Mouse (Mus musculus): ENCODE results near the gene Pou2af1. TPM values are rescaled to one million over a fixed set of nuclear protein-coding genes. Genes with fewer than 3 reads are reported as not detected.

The Pou2af1 gene
- polyA plus RNA-seq, 1 experiment: 30.5 TPM

DNA sequence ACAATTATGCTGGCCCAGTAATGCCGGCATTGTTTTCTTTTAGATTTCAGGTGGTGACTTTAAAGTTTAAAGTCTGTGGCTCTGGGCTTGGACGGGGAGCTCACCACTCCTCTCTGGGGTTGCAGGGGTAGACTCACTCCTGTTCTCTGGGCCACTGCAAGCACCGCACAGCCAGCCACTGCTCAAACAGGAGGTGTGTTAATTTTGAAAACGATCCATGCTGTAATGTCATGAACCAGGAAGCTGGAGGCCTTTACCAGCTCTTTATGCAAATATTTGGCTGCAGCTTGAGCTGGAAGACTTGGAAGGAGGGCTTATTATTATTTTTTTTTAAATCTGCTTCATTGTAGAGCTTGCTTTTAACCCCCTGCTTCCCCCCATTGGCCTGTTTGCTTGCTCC lies 61.2 kb downstream of the Pou2af1 start:
- H3K4me3 ChIP-seq (replicated peaks; ENCODE audit: control insufficient read depth, low read depth, low read length): no peak overlapping the region
- no peak for TF ChIP-seq POLR2A (IDR thresholded peaks at IDR 0.05; ENCODE audit: borderline replicate concordance, control insufficient read depth, low read depth, low read length)
- TF ChIP-seq CTCF (IDR thresholded peaks at IDR 0.05; ENCODE audit: control insufficient read depth, insufficient read depth, low read length): no peak
- no peaks in the 10 kb centered on the region for H3K4me1 ChIP-seq (ENCODE audit: control insufficient read depth, insufficient read depth, low read length)
- no peak overlapping the region for H3K27ac ChIP-seq (ENCODE audit: control insufficient read depth, insufficient read depth, low read depth, low read length, poor library complexity)
- 35% methylated on average over 4 of the region's 4 CpGs for WGBS

DNA sequence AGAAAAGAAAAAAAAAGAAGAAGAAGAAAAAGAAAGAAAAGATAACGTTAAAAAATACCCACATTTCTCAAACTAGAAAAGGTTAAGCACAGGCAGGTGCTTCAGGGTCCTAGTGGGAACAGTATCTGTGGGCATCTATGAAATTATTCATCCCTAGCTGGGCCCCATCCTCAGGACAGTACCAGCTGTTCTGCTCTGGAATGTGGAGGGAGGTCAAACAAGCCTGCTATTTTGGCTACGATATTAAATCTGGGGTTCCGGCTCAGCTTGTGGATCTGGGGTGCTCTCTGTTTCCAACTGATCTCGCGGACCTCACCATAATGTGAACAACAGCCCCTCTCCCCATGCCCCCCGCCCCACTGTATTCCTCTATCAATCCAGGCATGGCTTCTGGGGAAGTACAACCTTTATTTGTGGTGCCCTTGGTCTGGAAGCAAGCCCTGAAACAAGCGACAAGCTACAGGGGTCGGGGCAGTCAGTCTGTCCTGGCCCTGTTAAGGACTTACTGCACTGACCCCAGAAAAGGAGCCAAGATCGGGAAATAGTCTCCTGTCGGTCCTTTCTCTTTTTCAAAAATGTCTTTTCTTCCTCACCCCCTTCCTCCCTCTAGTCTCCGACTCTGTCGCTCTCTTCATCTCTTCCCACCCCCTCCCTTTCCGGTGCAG lies 64.5 kb downstream of the Pou2af1 start:
- Histone ChIP-seq H3K4me1 (ENCODE audit: control insufficient read depth, insufficient read depth, low read length) (no peaks in the 10 kb centered on the region), H3K4me3 (replicated peaks; ENCODE audit: control insufficient read depth, low read depth, low read length) (no peak overlapping the region), H3K27ac (ENCODE audit: control insufficient read depth, insufficient read depth, low read depth, low read length, poor library complexity) (no peak overlapping the region)
- 27% methylated on average over 13 of the region's 13 CpGs for WGBS
- no peak for TF ChIP-seq CTCF (IDR thresholded peaks at IDR 0.05; ENCODE audit: control insufficient read depth, insufficient read depth, low read length)
- no peak for TF ChIP-seq POLR2A (IDR thresholded peaks at IDR 0.05; ENCODE audit: borderline replicate concordance, control insufficient read depth, low read depth, low read length)

DNA sequence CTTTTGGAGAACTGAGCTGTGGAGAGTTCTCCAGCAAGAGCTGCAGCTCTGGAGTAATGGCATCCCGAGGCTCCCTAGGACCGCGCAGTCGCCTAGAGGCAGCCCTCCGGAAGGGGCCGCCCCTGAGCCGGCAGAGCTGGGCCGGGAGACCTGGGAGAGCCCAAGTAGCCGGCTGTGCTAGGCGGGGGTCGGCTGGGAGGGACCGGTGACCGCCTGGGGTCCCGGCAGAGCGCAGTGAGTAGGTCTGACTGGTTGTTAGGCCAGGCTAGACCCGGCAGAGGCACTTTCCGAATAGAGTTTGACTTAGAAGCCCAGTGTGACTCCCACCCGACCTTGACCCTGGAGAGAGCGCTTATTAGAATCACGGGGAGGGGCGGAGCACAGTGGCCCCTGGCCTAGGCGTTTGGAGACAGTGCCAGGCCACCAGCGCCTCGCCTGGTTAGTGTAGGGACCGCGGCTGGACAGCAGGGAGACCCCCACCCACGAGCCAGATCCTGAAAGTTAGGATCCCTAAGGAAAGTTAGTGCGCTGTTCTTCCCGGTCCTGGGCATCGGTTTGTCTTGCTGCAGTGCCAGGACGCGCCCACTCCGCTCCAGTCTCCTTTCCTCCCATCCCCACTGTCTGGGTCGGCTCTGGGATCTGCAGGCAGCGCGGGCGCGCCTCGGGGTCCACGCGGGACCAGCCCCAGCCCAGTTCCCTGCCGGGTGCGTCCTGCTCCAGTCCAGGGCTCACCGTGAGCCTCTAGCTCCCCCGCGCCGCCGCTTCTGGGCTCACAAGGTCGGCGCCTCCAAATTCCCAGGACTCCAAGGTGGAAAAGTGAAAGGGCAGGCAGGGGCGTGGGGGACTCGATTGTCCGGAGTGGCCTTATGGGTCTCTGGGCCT lies 65.2 kb downstream of the Pou2af1 start, which contains the start of gene Colca2:
Gene Colca2, minus strand, starts transcription at position 70 of the 882 bp plus-strand sequence.
- H3K4me1 ChIP-seq (ENCODE audit: control insufficient read depth, insufficient read depth, low read length): no peaks in the 10 kb centered on the region
- 9% methylated on average over 53 of the region's 53 CpGs for WGBS
- no peak within 1 kb of the TSS for H3K27ac ChIP-seq (ENCODE audit: control insufficient read depth, insufficient read depth, low read depth, low read length, poor library complexity)
- H3K4me3 ChIP-seq (replicated peaks; ENCODE audit: control insufficient read depth, low read depth, low read length): no peak within 1 kb of the TSS
- no peak for TF ChIP-seq CTCF (IDR thresholded peaks at IDR 0.05; ENCODE audit: control insufficient read depth, insufficient read depth, low read length)

DNA sequence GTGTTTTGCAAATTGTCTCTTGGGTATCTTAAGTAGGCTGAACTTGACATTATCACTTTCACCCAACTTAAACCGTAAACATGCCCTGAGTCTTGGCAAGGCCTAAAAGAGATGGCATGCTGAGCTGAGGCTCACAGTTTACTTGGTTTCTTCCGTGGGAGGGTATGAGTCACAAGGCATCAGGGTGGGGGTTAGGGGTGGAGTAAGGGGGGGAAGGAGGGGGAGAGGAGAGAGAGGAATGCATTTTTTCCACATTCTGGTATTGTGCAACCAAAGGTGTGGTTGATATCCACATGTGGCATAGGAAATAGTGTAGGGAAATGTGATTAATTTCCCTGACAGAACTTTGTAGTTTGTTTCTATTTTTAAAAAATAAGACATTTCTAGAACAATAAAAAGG lies 72.6 kb downstream of the Pou2af1 start:
- Histone ChIP-seq H3K27ac (ENCODE audit: control insufficient read depth, insufficient read depth, low read depth, low read length, poor library complexity) (no peak overlapping the region), H3K4me1 (ENCODE audit: control insufficient read depth, insufficient read depth, low read length) (no peaks in the 10 kb centered on the region), H3K4me3 (replicated peaks; ENCODE audit: control insufficient read depth, low read depth, low read length) (no peak overlapping the region)
- 44% methylated on average over 2 of the region's 2 CpGs for WGBS
- TF ChIP-seq CTCF (IDR thresholded peaks at IDR 0.05; ENCODE audit: control insufficient read depth, insufficient read depth, low read length) (no peak), POLR2A (IDR thresholded peaks at IDR 0.05; ENCODE audit: borderline replicate concordance, control insufficient read depth, low read depth, low read length) (no peak)

Other genes with a start within 250 kb of the Pou2af1 start
- 11.7 and 17.3 TPM in 2 replicates for gene Sik2, start 204.6 kb upstream of the Pou2af1 start, polyA plus RNA-seq (2011; ENCODE audit: insufficient read depth, insufficient read length, low replicate concordance, missing spikeins)
- not detected in 2 replicates for gene Btg4, start 152.8 kb upstream of the Pou2af1 start, polyA plus RNA-seq (2011; ENCODE audit: insufficient read depth, insufficient read length, low replicate concordance, missing spikeins)
- 2.6 and 4.5 TPM in 2 replicates for gene Layn, start 136.6 kb upstream of the Pou2af1 start, polyA plus RNA-seq (2011; ENCODE audit: insufficient read depth, insufficient read length, low replicate concordance, missing spikeins)
- gene 4833427G06Rik, start 111.6 kb upstream of the Pou2af1 start, polyA plus RNA-seq (2011; ENCODE audit: insufficient read depth, insufficient read length, low replicate concordance, missing spikeins): not detected in 2 replicates
- not detected in 2 replicates for gene Gm32742, start 48.2 kb upstream of the Pou2af1 start, polyA plus RNA-seq (2011; ENCODE audit: insufficient read depth, insufficient read length, low replicate concordance, missing spikeins)
- not detected in 2 replicates for gene Colca2, start 64.9 kb downstream of the Pou2af1 start, polyA plus RNA-seq (2011; ENCODE audit: insufficient read depth, insufficient read length, low replicate concordance, missing spikeins)
- 2.5 TPM in 1 of 2 replicates, not detected in the other for gene 1810046K07Rik, start 115.2 kb downstream of the Pou2af1 start, polyA plus RNA-seq (2011; ENCODE audit: insufficient read depth, insufficient read length, low replicate concordance, missing spikeins)

Data from bone marrow, adult 2 months (tissue).